Mouse (Mus musculus) heart, embryonic 16.5 days (tissue): ENCODE measurements around the gene Ptgir. TPM values are rescaled to one million over a fixed set of nuclear protein-coding genes. Genes with fewer than 3 reads are reported as not detected.

ENCODE experiments used
- ATAC-seq: fragments of 200-750 bp; cut with Nextera tagmentation; replicated peaks from 2 replicates; pipeline ENCODE4 v1.8.0; 2017; ENCODE audit warnings: moderate number of reproducible peaks; ENCODE audit not compliant: insufficient read depth, low FRiP score; ENCODE audit errors: extremely low read depth
- H3K27ac ChIP-seq: fragments of 300-500 bp; sonication (generic); 2 replicates; pipeline ENCODE4 v1.5.1; 2014; ENCODE audit warnings: mild to moderate bottlenecking, low read length, control low read depth, moderate library complexity
- H3K27me3 ChIP-seq: fragments of 300-500 bp; sonication (generic); 2 replicates; pipeline ENCODE4 v1.6.1; 2014; ENCODE audit warnings: low read length, mixed read lengths; ENCODE audit not compliant: control insufficient read depth, insufficient read depth
- H3K36me3 ChIP-seq: fragments of 300-500 bp; sonication (generic); 2 replicates; pipeline ENCODE4 v1.6.1; 2014; ENCODE audit not compliant: control insufficient read depth, insufficient read depth
- H3K4me1 ChIP-seq: fragments of 300-500 bp; sonication (generic); 2 replicates; pipeline ENCODE4 v1.6.1; 2014; ENCODE audit warnings: low read length, mixed read lengths; ENCODE audit not compliant: control insufficient read depth, insufficient read depth
- H3K4me2 ChIP-seq: fragments of 300-500 bp; sonication (generic); 2 replicates; pipeline ENCODE4 v1.6.1; 2014; ENCODE audit warnings: low read depth, mild to moderate bottlenecking, control low read depth, low read length
- H3K4me3 ChIP-seq: fragments of 300-500 bp; sonication (generic); 2 replicates; pipeline ENCODE4 v1.5.1; 2014; ENCODE audit warnings: mild to moderate bottlenecking, control low read depth, low read length
- H3K9ac ChIP-seq: fragments of 300-500 bp; sonication (generic); 2 replicates; pipeline ENCODE4 v1.6.1; 2014; ENCODE audit warnings: low read length, control low read depth
- H3K9me3 ChIP-seq: fragments of 300-500 bp; sonication (generic); replicated peaks from 2 replicates; pipeline ENCODE4 v1.6.1; 2016; ENCODE audit warnings: low read length; ENCODE audit not compliant: control insufficient read depth
- WGBS: fragments of 180-500 bp; shearing (Covaris S2); extraction: QIAGEN DNeasy Blood & Tissue Kit; methylation state at CpG from one replicate; pipeline ENCODE4 v1.1.7; 2014; 5-methylcytosine and 5-hydroxymethylcytosine counted together
- polyA plus RNA-seq: library from polyadenylated mRNA; unstranded; fragments of >200 nt; fragmentation: Nextera tagmentation; extraction: Ambion mirVana; gene quantifications from 2 replicates; pipeline ENCODE4 v1.2.1, GENCODE M21; 2015

The Ptgir gene
- polyA plus RNA-seq, 1 experiment from 2014 or later: 1.4 TPM

DNA sequence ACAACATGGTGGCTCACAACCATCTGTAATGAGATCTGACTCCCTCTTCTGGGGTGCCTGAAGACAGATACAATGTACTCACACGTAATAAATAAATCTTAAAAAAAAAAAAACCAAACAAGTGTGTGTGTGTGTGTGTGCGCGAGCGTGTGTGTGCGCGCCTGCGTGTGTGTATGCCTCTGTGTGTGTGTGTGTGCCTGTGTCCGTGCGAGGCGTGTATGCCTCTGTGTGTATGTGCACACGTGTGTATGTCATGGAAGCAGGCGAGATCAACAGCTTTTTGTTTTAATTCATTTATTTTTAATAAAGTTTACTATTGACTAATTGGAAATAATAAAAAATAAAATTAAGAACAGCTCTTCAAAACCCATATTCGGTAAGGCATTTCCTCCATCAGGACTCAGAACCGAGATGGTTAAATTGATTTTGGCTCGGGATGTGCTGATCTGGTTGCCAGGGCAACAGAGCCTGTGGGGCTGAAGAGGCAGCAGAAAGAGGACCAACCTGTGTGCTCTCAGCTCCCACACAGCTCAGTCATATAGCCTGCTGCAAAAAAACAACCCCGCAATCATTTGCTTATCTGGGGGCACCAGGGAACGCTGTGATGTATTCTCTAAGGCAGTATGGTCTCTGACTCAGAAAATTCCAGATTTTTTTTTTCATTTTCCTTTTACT, 32.0 kb downstream of the Ptgir start:
- 66% methylated on average over 17 of the region's 17 CpGs for WGBS
- no peak overlapping the region for H3K9ac ChIP-seq
- no peaks in the 10 kb centered on the region for H3K27me3 ChIP-seq
- H3K4me1 ChIP-seq: peaks cover 5% of the 10 kb centered on the region
- no peaks in the 10 kb centered on the region for H3K36me3 ChIP-seq
- ATAC-seq: no peak
- no peaks in the 10 kb centered on the region for H3K9me3 ChIP-seq
- no peak overlapping the region for H3K4me3 ChIP-seq
- H3K4me2 ChIP-seq: no peak overlapping the region
- no peak overlapping the region for H3K27ac ChIP-seq

DNA sequence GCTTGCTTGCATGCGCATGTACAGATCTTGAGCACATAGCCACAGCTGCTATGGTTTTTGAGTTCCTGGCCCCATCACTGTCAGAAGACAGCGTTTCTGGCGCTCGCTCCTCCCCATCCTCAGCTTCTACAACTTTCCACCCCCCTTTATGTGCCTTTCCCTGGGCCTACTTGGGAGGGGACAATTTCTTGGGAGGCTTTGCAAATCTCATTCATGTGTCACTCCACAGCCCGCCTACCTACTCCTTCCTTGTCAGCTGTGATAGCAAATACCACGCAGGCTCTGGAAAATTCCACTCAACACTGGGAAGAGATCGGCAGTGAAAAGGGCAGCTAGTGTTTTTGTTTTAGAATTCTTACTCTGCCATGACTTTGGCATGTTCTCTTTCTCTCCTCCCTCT, 34.0 kb downstream of the Ptgir start:
- no peak overlapping the region for H3K9ac ChIP-seq

DNA sequence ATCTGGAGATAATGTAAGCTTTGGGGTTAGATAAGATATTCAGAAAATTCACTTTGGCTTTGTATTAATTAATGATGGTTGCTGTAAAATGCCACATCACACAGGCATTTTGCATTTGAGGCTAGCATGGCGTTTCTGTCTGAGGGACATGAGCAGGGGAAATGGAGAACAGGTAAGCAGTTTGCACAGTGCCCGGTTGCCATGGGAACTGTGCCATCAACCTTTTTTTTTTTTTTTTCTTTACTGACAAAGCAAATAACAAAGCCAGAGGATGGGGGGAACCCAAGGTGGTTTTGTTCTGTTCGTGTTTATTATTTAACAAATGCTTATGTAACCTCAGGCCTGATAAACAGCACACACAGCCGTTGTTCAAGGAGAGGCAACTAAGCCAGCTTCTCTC, 36.6 kb downstream of the Ptgir start:
- 66% methylated on average over 4 of the region's 4 CpGs for WGBS
- ATAC-seq: no peak

More for the DNA sequence above, 34.0 kb downstream of the Ptgir start:
- Histone ChIP-seq H3K27ac (peak overlapping the region; percentile 45; the same call in 1 of the 2 replicates), H3K4me3 (no peak overlapping the region), H3K9me3 (no peaks in the 10 kb centered on the region), H3K27me3 (peaks cover 4% of the 10 kb centered on the region), H3K36me3 (no peaks in the 10 kb centered on the region), H3K4me2 (no peak overlapping the region), H3K4me1 (peaks cover 13% of the 10 kb centered on the region)
- no peak for ATAC-seq
- WGBS: 21% methylated on average over 7 of the region's 7 CpGs

DNA sequence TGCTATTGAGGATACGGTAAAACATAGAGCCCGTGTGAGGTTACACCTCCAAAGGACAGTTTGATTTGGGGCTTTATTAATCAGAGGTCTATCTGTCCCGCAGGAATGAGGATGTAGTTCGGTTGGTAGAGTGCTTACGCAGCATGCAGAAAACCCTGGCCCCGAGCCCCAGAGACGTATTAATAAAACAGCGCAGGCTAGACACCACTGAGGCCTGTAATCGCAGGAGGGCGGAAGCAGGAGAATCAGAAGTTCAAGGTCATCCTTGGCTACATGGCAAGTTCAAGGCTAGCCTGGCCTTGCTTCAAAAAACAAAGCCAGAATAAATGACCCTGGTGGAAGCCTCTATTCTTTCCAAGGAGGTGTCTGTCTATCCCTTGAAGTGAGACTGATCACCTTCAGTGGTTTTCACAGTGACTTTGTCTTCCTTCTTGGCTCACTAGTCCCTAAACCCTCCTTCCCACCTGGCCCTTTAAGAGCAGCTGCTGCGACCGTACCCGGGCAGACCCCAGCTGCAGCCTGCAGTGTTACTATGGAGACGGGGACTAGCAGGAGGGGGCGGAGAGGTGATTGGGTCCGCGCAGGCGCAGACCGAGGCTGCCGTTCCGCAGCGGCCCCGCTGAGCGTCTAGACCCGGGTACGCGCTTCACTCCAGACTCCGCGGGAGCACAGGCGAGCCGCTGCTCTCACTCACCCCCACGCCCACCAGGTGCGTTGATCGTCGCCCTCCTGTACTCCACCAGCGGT, 37.9 kb downstream of the Ptgir start, which contains the start of gene Pnmal2:
TSS of gene Pnmal2 (plus strand) at position 622 of the 747 bp plus-strand sequence.
- Histone ChIP-seq H3K4me1 (peaks cover 42% of the 10 kb centered on the region), H3K4me3 (peak within 1 kb of the TSS; percentile 64), H3K9me3 (no peaks in the 10 kb centered on the region), H3K9ac (peak within 1 kb of the TSS; percentile 79), H3K27me3 (peaks cover 29% of the 10 kb centered on the region), H3K4me2 (peak within 1 kb of the TSS; percentile 76), H3K27ac (no peak within 1 kb of the TSS), H3K36me3 (no peaks in the 10 kb centered on the region)
- 16% methylated on average over 36 of the region's 36 CpGs for WGBS
- ATAC-seq: peak; percentile 74

More for the DNA sequence above, 36.6 kb downstream of the Ptgir start:
- Histone ChIP-seq H3K27me3 (peaks cover 26% of the 10 kb centered on the region), H3K27ac (no peak overlapping the region), H3K4me2 (no peak overlapping the region), H3K9me3 (no peaks in the 10 kb centered on the region), H3K36me3 (no peaks in the 10 kb centered on the region), H3K4me1 (peaks cover 32% of the 10 kb centered on the region), H3K9ac (no peak overlapping the region), H3K4me3 (no peak overlapping the region)

DNA sequence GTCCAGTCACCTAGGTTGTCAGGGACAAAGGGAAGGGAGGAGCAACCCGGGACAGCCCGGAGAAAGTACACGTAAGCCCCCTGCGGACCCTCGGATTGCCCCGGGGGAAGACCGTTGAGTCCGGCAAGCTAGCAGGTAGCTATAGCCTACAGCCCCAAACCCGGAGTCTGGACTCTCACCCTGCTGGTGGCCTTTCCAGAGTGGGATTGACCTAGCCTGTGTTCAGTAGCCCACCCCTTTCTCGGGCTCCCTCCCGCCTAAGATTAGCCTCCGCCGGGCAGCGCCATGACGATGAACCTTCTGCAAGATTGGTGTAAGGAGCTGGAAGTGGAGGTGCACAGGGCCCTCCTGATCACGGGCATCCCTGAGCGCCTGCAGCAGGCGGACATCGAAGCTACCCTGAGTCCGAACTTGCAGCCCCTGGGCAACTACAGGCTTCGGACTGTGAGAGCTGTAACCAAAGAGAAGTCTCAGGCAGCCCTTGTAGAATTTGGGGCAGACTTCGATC, 38.6 kb downstream of the Ptgir start:
- H3K4me3 ChIP-seq: peak overlapping the region; percentile 64
- H3K27me3 ChIP-seq: peaks cover 35% of the 10 kb centered on the region
- no peak overlapping the region for H3K27ac ChIP-seq
- peak overlapping the region; percentile 79 for H3K9ac ChIP-seq
- ATAC-seq: no peak
- no peaks in the 10 kb centered on the region for H3K36me3 ChIP-seq
- 4% methylated on average over 22 of the region's 22 CpGs for WGBS
- H3K4me1 ChIP-seq: peaks cover 46% of the 10 kb centered on the region
- no peaks in the 10 kb centered on the region for H3K9me3 ChIP-seq
- H3K4me2 ChIP-seq: peak overlapping the region; percentile 76

DNA sequence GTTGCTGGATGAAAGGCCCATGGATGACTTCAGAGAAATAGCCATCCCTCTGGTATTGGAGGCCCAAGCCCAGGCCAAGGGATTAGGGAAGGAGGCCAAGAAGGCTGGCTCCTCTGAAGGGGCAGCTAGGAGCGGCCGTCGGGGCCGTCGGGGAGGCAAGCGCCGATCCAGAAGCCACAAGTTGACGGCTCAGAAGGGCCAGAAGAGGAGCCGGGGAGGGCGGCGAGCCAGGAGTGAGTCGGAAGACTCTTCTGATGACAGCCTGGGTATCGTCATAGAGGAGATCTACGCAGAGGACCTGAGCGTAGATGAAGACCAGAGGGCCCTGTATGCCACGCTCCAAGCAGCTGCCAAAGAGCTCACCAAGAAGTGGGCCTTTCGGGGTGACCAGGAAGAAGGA, 39.1 kb downstream of the Ptgir start:
- 17% methylated on average over 17 of the region's 17 CpGs for WGBS
- peaks cover 35% of the 10 kb centered on the region for H3K27me3 ChIP-seq

DNA sequence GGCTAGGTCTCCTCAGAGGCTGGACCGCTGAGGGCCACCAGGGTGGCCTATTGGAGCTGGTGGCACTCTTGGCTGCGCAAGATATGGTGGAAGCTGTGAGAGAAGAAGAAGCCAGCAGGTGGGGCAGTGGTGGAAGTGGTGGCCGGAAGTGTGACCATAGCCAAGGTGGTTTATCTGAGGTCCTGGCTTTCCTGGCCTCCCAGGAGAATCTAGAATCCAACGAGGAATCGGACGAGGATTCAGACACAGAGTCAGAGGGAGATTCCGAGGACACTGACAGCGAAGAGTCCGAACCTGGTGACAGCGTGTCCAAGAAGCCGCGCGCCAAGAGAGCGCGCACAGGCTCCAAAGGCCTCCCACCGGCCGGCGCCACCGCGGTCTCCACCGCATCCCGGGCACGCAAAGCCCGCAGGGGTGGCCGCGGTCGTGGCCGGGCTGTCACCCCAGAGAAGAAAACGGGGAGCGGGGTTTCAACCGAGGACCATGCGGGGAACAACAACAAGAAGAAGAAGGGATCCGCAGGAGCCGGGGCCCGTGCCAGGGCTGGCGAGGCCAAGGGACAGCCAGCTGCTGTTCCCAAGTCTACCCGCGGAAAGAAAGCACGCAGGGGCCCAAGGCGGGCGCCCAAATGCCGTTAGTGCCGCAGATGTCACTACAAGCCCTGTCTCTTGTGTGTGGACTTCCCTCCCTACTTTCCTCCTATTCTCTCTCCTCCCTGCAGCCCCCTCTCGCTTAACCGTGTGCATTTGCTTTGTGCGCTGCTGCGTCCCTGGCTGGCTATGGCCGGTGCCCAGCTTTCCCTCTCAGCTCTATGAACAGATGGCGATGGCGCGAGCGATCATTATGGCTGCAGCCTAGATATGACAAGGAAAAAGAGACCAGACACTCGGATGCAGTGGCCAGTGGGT, 40.4 kb downstream of the Ptgir start:
- peaks cover 35% of the 10 kb centered on the region for H3K27me3 ChIP-seq
- ATAC-seq: no peak
- H3K9me3 ChIP-seq: no peaks in the 10 kb centered on the region
- H3K4me2 ChIP-seq: peak overlapping the region; percentile 68
- peaks cover 41% of the 10 kb centered on the region for H3K4me1 ChIP-seq
- H3K27ac ChIP-seq: no peak overlapping the region
- WGBS: 6% methylated on average over 53 of the region's 53 CpGs
- peak overlapping the region; percentile 62 for H3K9ac ChIP-seq
- H3K4me3 ChIP-seq: peak overlapping the region; percentile 50
- H3K36me3 ChIP-seq: no peaks in the 10 kb centered on the region

More for the DNA sequence above, 39.1 kb downstream of the Ptgir start:
- Histone ChIP-seq H3K4me2 (peak overlapping the region; percentile 76), H3K27ac (no peak overlapping the region), H3K36me3 (no peaks in the 10 kb centered on the region), H3K4me1 (peaks cover 41% of the 10 kb centered on the region), H3K4me3 (peak overlapping the region; percentile 64), H3K9me3 (no peaks in the 10 kb centered on the region), H3K9ac (peak overlapping the region; percentile 28; the same call in 1 of the 2 replicates)
- ATAC-seq: no peak

DNA sequence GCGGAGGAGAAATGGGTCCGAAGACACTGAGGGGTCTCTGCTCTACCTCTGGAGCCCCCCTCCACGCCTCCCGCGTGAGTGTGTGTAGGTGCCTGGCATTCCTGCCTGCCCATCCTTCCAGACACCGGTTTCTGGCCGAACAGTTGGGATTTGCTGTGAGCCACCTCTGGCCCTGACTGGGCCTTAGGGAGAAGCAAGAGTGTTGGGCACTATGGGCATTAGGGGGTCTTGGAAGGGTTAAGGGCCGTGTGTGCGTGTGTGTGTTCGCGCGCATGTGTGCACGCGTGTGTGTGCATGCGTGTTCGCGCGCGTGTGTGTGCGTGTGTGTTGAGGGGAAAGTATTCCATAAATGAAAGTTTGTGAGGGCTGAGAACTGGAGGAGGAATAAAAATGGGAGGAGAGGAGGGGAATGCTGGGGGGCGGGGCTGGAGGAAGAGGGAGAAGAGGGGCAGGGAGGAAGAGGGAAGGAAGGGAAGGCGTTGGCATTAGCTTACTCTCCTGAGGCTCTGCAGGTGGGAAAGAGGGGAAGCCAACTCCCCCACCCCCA, 41.1 kb downstream of the Ptgir start:
- H3K9me3 ChIP-seq: no peaks in the 10 kb centered on the region
- peak overlapping the region; percentile 50 for H3K4me3 ChIP-seq
- H3K4me1 ChIP-seq: peaks cover 41% of the 10 kb centered on the region
- no peaks in the 10 kb centered on the region for H3K36me3 ChIP-seq
- peaks cover 35% of the 10 kb centered on the region for H3K27me3 ChIP-seq
- 21% methylated on average over 21 of the region's 22 CpGs for WGBS
- H3K9ac ChIP-seq: peak overlapping the region; percentile 62
- H3K4me2 ChIP-seq: peak overlapping the region; percentile 68
- no peak for ATAC-seq
- no peak overlapping the region for H3K27ac ChIP-seq
